Mouse (Mus musculus): ENCODE data around the gene Nck2. TPM values are rescaled to one million over a fixed set of nuclear protein-coding genes. Genes with fewer than 3 reads are reported as not detected.
A peak's percentile ranks its signal among the peaks of the same experiment; 100 is the strongest.

Gene Nck2
- polyA plus RNA-seq, 2 experiments: 8.4 to 9.0 TPM

DNA sequence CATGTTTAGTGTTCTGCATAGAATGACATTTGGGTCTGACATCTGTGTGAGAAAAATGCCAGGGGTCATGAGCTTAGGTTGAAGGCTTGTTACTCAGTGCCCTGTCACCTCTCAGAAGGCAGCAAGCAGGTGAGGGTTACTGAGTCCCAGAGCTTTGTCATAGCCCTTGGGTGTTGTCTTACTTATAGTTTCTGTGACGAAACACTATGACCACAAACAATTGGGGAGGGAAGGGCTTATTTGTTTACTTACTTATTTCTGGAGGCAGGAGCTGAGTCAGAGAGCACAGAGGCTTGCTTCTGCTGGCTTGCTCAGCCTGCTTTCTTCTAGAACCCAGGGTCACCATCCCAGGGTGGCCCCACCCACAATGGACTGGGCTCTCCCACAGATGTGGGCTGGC is 6.4 kb downstream of the Nck2 start:
- peaks cover 32 to 40% of the 10 kb centered on the region in 2 experiments for H3K4me1 ChIP-seq (replicated peaks; ENCODE audit: control insufficient read depth in 2 of 2, insufficient read depth in 2 of 2, low read length in 1 of 2)
- H3K4me3 ChIP-seq (ENCODE audit: insufficient read depth in 1 of 2, low read depth in 2 of 2, low read length in 2 of 2): no peak overlapping the region
- no peaks in the 10 kb centered on the region for H3K9me3 ChIP-seq (ENCODE audit: control insufficient read depth, low read length)
- H3K4me2 ChIP-seq (ENCODE audit: low read depth): no peak overlapping the region
- TF ChIP-seq CTCF (IDR thresholded peaks at IDR 0.05; ENCODE audit: low read depth) (no peak), EP300 (IDR thresholded peaks at IDR 0.05; ENCODE audit: low read depth) (no peak)
- no peak for DNase-seq (ENCODE audit: low read depth in 3 of 3, low spot score in 3 of 3)
- no peak overlapping the region for H3K27ac ChIP-seq
- no peaks in the 10 kb centered on the region for H3K27me3 ChIP-seq (ENCODE audit: control insufficient read depth, insufficient read depth, low read length)
- H3K9ac ChIP-seq (replicated peaks): no peak overlapping the region
- H3K36me3 ChIP-seq (replicated peaks; ENCODE audit: control insufficient read depth, insufficient read depth, low read depth): no peaks in the 10 kb centered on the region; the same call in 1 of the 2 replicates
- ATAC-seq (ENCODE audit: insufficient read depth): no peak
- WGBS (ENCODE audit: insufficient replicate concordance): 61% methylated on average over 1 of the region's 1 CpGs

- Histone ChIP-seq H3K9me3 (ENCODE audit: control insufficient read depth, low read length) (no peaks in the 10 kb centered on the region), H3K4me1 (replicated peaks; ENCODE audit: control insufficient read depth in 2 of 2, insufficient read depth in 2 of 2, low read length in 1 of 2) (peaks cover 35 to 51% of the 10 kb centered on the region in 2 experiments)
Observed at GRCm38 (mm10) chr1:43453683-43454082, 9.3 kb downstream of the Nck2 start.

DNA sequence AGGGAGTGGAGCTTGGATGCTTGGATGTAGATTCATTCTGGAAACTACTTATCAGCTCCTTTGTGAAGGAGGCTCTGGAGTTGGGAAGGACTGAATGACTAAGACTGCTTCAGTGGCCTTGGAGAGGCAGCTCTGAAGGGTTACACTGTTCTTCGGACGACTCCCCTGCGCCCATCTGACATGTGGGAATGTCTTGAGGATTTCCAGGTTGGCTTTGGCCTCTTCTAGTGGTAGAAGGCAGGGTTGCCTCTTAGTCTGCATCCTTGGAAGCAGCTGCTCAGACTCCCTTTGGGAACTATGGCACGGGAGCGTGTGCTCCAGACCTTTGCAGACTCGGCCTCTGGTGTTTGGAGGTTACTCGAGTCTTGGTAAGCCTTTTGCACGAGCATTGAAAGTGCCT is 10.4 kb downstream of the Nck2 start:
- no peak overlapping the region for H3K9ac ChIP-seq (replicated peaks)
- no peak overlapping the region for H3K27ac ChIP-seq
- peaks cover 33 to 46% of the 10 kb centered on the region in 2 experiments for H3K4me1 ChIP-seq (replicated peaks; ENCODE audit: control insufficient read depth in 2 of 2, insufficient read depth in 2 of 2, low read length in 1 of 2)
- WGBS (ENCODE audit: insufficient replicate concordance): 71% methylated on average over 8 of the region's 8 CpGs
- no peak for ATAC-seq (ENCODE audit: insufficient read depth)
- H3K4me2 ChIP-seq (ENCODE audit: low read depth): peak overlapping the region; percentile 6; the same call in 1 of the 2 replicates
- no peaks in the 10 kb centered on the region for H3K27me3 ChIP-seq (ENCODE audit: control insufficient read depth, insufficient read depth, low read length)
- H3K36me3 ChIP-seq (replicated peaks; ENCODE audit: control insufficient read depth, insufficient read depth, low read depth): no peaks in the 10 kb centered on the region; the same call in 1 of the 2 replicates
- no peak for TF ChIP-seq CTCF (IDR thresholded peaks at IDR 0.05; ENCODE audit: low read depth)
- TF ChIP-seq EP300 (IDR thresholded peaks at IDR 0.05; ENCODE audit: low read depth): no peak
- no peaks in the 10 kb centered on the region for H3K9me3 ChIP-seq (ENCODE audit: control insufficient read depth, low read length)
- no peak overlapping the region for H3K4me3 ChIP-seq (ENCODE audit: insufficient read depth in 1 of 2, low read depth in 2 of 2, low read length in 2 of 2)
- no peak for DNase-seq (ENCODE audit: low read depth in 3 of 3, low spot score in 3 of 3)

More at GRCm38 (mm10) chr1:43453683-43454082, 9.3 kb downstream of the Nck2 start:
- Histone ChIP-seq H3K27me3 (ENCODE audit: control insufficient read depth, insufficient read depth, low read length) (no peaks in the 10 kb centered on the region), H3K4me3 (ENCODE audit: insufficient read depth in 1 of 2, low read depth in 2 of 2, low read length in 2 of 2) (no peak overlapping the region), H3K36me3 (replicated peaks; ENCODE audit: control insufficient read depth, insufficient read depth, low read depth) (no peaks in the 10 kb centered on the region; the same call in 1 of the 2 replicates), H3K9ac (replicated peaks) (no peak overlapping the region), H3K27ac (no peak overlapping the region), H3K4me2 (ENCODE audit: low read depth) (no peak overlapping the region)
- TF ChIP-seq CTCF (IDR thresholded peaks at IDR 0.05; ENCODE audit: low read depth) (no peak), EP300 (IDR thresholded peaks at IDR 0.05; ENCODE audit: low read depth) (no peak)
- no peak for ATAC-seq (ENCODE audit: insufficient read depth)
- WGBS (ENCODE audit: insufficient replicate concordance): 82% methylated on average over 3 of the region's 3 CpGs
- no peak for DNase-seq (ENCODE audit: low read depth in 3 of 3, low spot score in 3 of 3)

GRCm38 (mm10) chr1:43455196-43455595 is 10.8 kb downstream of the Nck2 start:
- DNase-seq (ENCODE audit: low read depth in 3 of 3, low spot score in 3 of 3): no peak
- TF ChIP-seq EP300 (IDR thresholded peaks at IDR 0.05; ENCODE audit: low read depth) (peak; percentile 27; the same call in 1 of the 2 replicates), CTCF (IDR thresholded peaks at IDR 0.05; ENCODE audit: low read depth) (no peak)
- no peaks in the 10 kb centered on the region for H3K9me3 ChIP-seq (ENCODE audit: control insufficient read depth, low read length)
- H3K36me3 ChIP-seq (replicated peaks; ENCODE audit: control insufficient read depth, insufficient read depth, low read depth): no peaks in the 10 kb centered on the region; the same call in 1 of the 2 replicates
- no peak overlapping the region for H3K27ac ChIP-seq
- H3K4me1 ChIP-seq (replicated peaks; ENCODE audit: control insufficient read depth in 2 of 2, insufficient read depth in 2 of 2, low read length in 1 of 2): peaks cover 29 to 42% of the 10 kb centered on the region in 2 experiments
- no peak overlapping the region for H3K4me3 ChIP-seq (ENCODE audit: insufficient read depth in 1 of 2, low read depth in 2 of 2, low read length in 2 of 2)
- peak overlapping the region; percentile 6; the same call in 1 of the 2 replicates for H3K4me2 ChIP-seq (ENCODE audit: low read depth)
- ATAC-seq (ENCODE audit: insufficient read depth): peak; percentile 53; the same call in 1 of the 2 replicates
- H3K9ac ChIP-seq (replicated peaks): no peak overlapping the region
- 9% methylated on average over 1 of the region's 1 CpGs for WGBS (ENCODE audit: insufficient replicate concordance)
- H3K27me3 ChIP-seq (ENCODE audit: control insufficient read depth, insufficient read depth, low read length): no peaks in the 10 kb centered on the region

- ATAC-seq (ENCODE audit: insufficient read depth) (no peak), DNase-seq (ENCODE audit: low read depth in 3 of 3, low spot score in 3 of 3) (no peak)
- H3K36me3 ChIP-seq (replicated peaks; ENCODE audit: control insufficient read depth, insufficient read depth, low read depth): no peaks in the 10 kb centered on the region; the same call in 1 of the 2 replicates
- no peaks in the 10 kb centered on the region for H3K27me3 ChIP-seq (ENCODE audit: control insufficient read depth, insufficient read depth, low read length)
- no peak overlapping the region for H3K27ac ChIP-seq
- H3K9ac ChIP-seq (replicated peaks): no peak overlapping the region
- peaks cover 21 to 35% of the 10 kb centered on the region in 2 experiments for H3K4me1 ChIP-seq (replicated peaks; ENCODE audit: control insufficient read depth in 2 of 2, insufficient read depth in 2 of 2, low read length in 1 of 2)
- TF ChIP-seq EP300 (IDR thresholded peaks at IDR 0.05; ENCODE audit: low read depth): no peak
- no peak overlapping the region for H3K4me3 ChIP-seq (ENCODE audit: insufficient read depth in 1 of 2, low read depth in 2 of 2, low read length in 2 of 2)
- WGBS (ENCODE audit: insufficient replicate concordance): 27% methylated on average over 7 of the region's 7 CpGs
- no peaks in the 10 kb centered on the region for H3K9me3 ChIP-seq (ENCODE audit: control insufficient read depth, low read length)
- no peak overlapping the region for H3K4me2 ChIP-seq (ENCODE audit: low read depth)
Observed at GRCm38 (mm10) chr1:43457012-43457766, 12.8 kb downstream of the Nck2 start.
